Mouse (Mus musculus) forebrain, postnatal 0 days (tissue): Measurements from ENCODE around the gene Slfn14. TPM values are rescaled to one million over a fixed set of nuclear protein-coding genes. Genes with fewer than 3 reads are reported as not detected.

Source experiments
- ATAC-seq: fragments of 200-750 bp; cut with Nextera tagmentation; 2 replicates; pipeline ENCODE4 v1.8.0; 2017; ENCODE audit warnings: mild to moderate bottlenecking, moderate library complexity
- DNase-seq: peaks from one replicate; pipeline ENCODE4 v3.0.0-alpha.2; 2015
- H3K27ac ChIP-seq: fragments of 300-500 bp; sonication (generic); 2 replicates; pipeline ENCODE4 v1.5.1; 2014; ENCODE audit warnings: low read depth, mild to moderate bottlenecking, antibody characterized with exemption, low read length, moderate library complexity, mixed read lengths
- H3K27me3 ChIP-seq: fragments of 300-500 bp; sonication (generic); 2 replicates; pipeline ENCODE4 v1.6.1; 2014; ENCODE audit warnings: mild to moderate bottlenecking, low read length, mixed read lengths; ENCODE audit not compliant: insufficient read depth
- H3K36me3 ChIP-seq: fragments of 300-500 bp; sonication (generic); 2 replicates; pipeline ENCODE4 v1.6.1; 2014; ENCODE audit warnings: mild to moderate bottlenecking, moderate library complexity; ENCODE audit not compliant: insufficient read depth
- H3K4me1 ChIP-seq: fragments of 300-500 bp; sonication (generic); 2 replicates; pipeline ENCODE4 v1.6.1; 2014; ENCODE audit warnings: antibody characterized with exemption; ENCODE audit not compliant: insufficient read depth
- H3K4me2 ChIP-seq: fragments of 300-500 bp; sonication (generic); 2 replicates; pipeline ENCODE4 v1.6.1; 2014; ENCODE audit warnings: low read depth, mild to moderate bottlenecking, moderate library complexity
- H3K4me3 ChIP-seq: fragments of 300-500 bp; sonication (generic); 2 replicates; pipeline ENCODE4 v1.5.1; 2014; ENCODE audit warnings: low read depth, low read length, mixed read lengths
- H3K9ac ChIP-seq: fragments of 300-500 bp; sonication (generic); 2 replicates; pipeline ENCODE4 v1.6.1; 2014; ENCODE audit warnings: mild to moderate bottlenecking
- H3K9me3 ChIP-seq: fragments of 300-500 bp; sonication (generic); 2 replicates; pipeline ENCODE4 v1.6.1; 2016; ENCODE audit warnings: low read length
- CTCF ChIP-seq: sonication (generic); IDR thresholded peaks from 2 replicates; pipeline ENCODE4 v1.5.1; 2016; ENCODE audit warnings: antibody characterized with exemption, control low read depth, low read depth
- WGBS: fragments of 180-500 bp; shearing (Covaris S2); extraction: QIAGEN DNeasy Blood & Tissue Kit; methylation state at CpG from one replicate; pipeline ENCODE4 v1.1.7; 2014; 5-methylcytosine and 5-hydroxymethylcytosine counted together
- polyA plus RNA-seq: library from polyadenylated mRNA; unstranded; fragments of >200 nt; fragmentation: Nextera tagmentation; extraction: Ambion mirVana; gene quantifications from 2 replicates; pipeline ENCODE4 v1.2.1, GENCODE M21; 2015
- total RNA-seq: library from RNA; depleted of rRNA; stranded (reverse); fragments of >200 nt; gene quantifications from 2 replicates; pipeline ENCODE4 v1.2.3, GENCODE M21; 2014

The Slfn14 gene
- total and polyA plus RNA-seq, 2 experiments from 2014 or later: not detected

GRCm38 (mm10) chr11:83289633-83290032, 3.1 kb upstream of the Slfn14 start:
- ATAC-seq (no peak), DNase-seq (no peak)
- no peaks in the 10 kb centered on the region for H3K9me3 ChIP-seq
- TF ChIP-seq CTCF: no peak
- H3K4me2 ChIP-seq: no peak overlapping the region
- WGBS: 84% methylated on average over 2 of the region's 2 CpGs
- H3K27ac ChIP-seq: no peak overlapping the region
- peaks cover 14% of the 10 kb centered on the region for H3K4me1 ChIP-seq
- no peaks in the 10 kb centered on the region; the same call in 1 of the 2 replicates for H3K27me3 ChIP-seq
- H3K36me3 ChIP-seq: no peaks in the 10 kb centered on the region
- H3K4me3 ChIP-seq: no peak overlapping the region
- H3K9ac ChIP-seq: no peak overlapping the region

- no peak overlapping the region for H3K4me3 ChIP-seq
- H3K9me3 ChIP-seq: no peaks in the 10 kb centered on the region
- TF ChIP-seq CTCF: no peak
- H3K9ac ChIP-seq: no peak overlapping the region
- no peaks in the 10 kb centered on the region; the same call in 1 of the 2 replicates for H3K27me3 ChIP-seq
- DNase-seq (no peak), ATAC-seq (no peak)
- H3K4me1 ChIP-seq: peaks cover 14% of the 10 kb centered on the region
- no peaks in the 10 kb centered on the region for H3K36me3 ChIP-seq
- H3K4me2 ChIP-seq: no peak overlapping the region
- 92% methylated on average over 5 of the region's 5 CpGs for WGBS
- no peak overlapping the region for H3K27ac ChIP-seq
Observed at GRCm38 (mm10) chr11:83289036-83289435, 2.5 kb upstream of the Slfn14 start.

GRCm38 (mm10) chr11:83285627-83286026, 899 bp downstream of the Slfn14 start:
- no peaks in the 10 kb centered on the region for H3K4me1 ChIP-seq
- H3K27me3 ChIP-seq: no peaks in the 10 kb centered on the region; the same call in 1 of the 2 replicates
- no peak overlapping the region for H3K9ac ChIP-seq
- no peak overlapping the region for H3K4me2 ChIP-seq
- no peaks in the 10 kb centered on the region for H3K9me3 ChIP-seq
- no peak overlapping the region for H3K4me3 ChIP-seq
- no peak for TF ChIP-seq CTCF
- DNase-seq: no peak
- no peak overlapping the region for H3K27ac ChIP-seq
- 91% methylated on average over 4 of the region's 4 CpGs for WGBS
- no peak for ATAC-seq
- H3K36me3 ChIP-seq: no peaks in the 10 kb centered on the region

DNA sequence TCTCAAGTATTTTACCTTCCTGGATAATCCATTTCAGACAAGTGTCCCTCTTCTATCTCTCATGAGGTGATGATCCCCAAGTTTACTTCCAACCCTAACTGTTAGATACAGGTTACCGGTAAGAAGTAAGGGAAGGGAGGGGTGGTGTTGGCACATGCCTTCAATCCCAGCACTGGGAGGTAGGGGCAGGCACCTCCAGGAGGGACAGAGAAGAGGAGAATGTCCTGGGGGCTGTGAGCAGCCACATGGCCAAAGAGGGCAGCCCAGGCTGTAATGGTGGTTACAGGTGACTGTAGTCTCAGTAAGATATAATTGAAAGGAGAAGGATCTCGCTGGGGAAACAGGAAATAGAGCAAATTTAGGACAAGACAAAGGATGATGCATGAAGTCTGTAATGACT, 4.4 kb downstream of the Slfn14 start:
- WGBS: 60% methylated on average over 2 of the region's 2 CpGs

DNA sequence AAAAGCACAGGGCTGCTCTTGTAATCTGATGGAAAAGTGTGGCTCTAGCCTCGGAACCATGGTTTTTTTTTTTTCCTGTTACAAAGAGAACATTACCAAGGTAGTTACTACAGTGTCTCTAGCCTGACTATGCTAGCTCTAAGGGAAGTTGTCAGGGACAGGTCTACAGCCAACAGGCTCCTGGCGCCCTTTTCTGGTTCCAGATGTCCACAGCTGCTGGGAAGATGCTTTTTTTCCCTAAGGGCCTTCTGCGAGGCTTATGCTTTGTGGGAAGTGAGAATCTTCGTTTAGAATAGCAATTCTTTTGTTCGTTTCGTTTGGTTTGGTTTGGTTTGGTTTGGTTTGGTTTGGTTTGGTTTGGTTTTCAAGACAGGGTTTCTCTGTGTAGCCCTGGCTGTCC, 6.8 kb downstream of the Slfn14 start:
- no peaks in the 10 kb centered on the region for H3K9me3 ChIP-seq
- H3K9ac ChIP-seq: no peak overlapping the region
- H3K36me3 ChIP-seq: no peaks in the 10 kb centered on the region
- no peak for TF ChIP-seq CTCF
- 78% methylated on average over 6 of the region's 6 CpGs for WGBS
- H3K27ac ChIP-seq: no peak overlapping the region
- H3K4me3 ChIP-seq: no peak overlapping the region
- no peaks in the 10 kb centered on the region; the same call in 1 of the 2 replicates for H3K27me3 ChIP-seq
- no peak overlapping the region for H3K4me2 ChIP-seq
- DNase-seq (no peak), ATAC-seq (no peak)
- no peaks in the 10 kb centered on the region for H3K4me1 ChIP-seq

More for the DNA sequence above, 4.4 kb downstream of the Slfn14 start:
- Histone ChIP-seq H3K27ac (no peak overlapping the region), H3K9ac (no peak overlapping the region), H3K4me2 (no peak overlapping the region), H3K4me1 (no peaks in the 10 kb centered on the region), H3K9me3 (no peaks in the 10 kb centered on the region), H3K27me3 (no peaks in the 10 kb centered on the region; the same call in 1 of the 2 replicates), H3K36me3 (no peaks in the 10 kb centered on the region), H3K4me3 (no peak overlapping the region)
- no peak for DNase-seq
- ATAC-seq: no peak
- TF ChIP-seq CTCF: no peak

DNA sequence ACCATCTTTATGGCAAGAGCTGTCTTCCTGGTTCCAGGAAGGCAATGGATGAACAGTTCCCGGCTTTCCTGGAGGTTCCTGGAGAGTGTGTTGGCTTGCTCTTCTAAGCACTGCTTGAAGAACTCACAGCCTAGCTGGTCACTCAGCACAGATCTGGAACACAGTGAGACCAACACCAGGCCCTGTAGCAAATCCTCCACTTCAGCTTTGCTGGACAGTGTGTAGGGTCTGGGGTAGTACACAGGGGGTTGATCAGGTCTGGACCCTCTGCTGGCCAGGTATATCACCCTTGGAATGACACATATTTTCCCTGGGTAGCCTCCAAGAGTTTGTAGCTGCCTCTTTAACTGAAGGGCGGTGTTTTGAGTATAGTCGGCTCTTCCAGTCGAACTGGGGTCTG, 7.5 kb downstream of the Slfn14 start:
- Histone ChIP-seq H3K27me3 (no peaks in the 10 kb centered on the region; the same call in 1 of the 2 replicates), H3K4me1 (no peaks in the 10 kb centered on the region), H3K36me3 (no peaks in the 10 kb centered on the region), H3K4me3 (no peak overlapping the region), H3K27ac (no peak overlapping the region), H3K9ac (no peak overlapping the region), H3K9me3 (no peaks in the 10 kb centered on the region), H3K4me2 (no peak overlapping the region)
- no peak for ATAC-seq
- TF ChIP-seq CTCF: no peak
- 80% methylated on average over 4 of the region's 4 CpGs for WGBS
- no peak for DNase-seq

- Histone ChIP-seq H3K27ac (no peak overlapping the region), H3K9me3 (no peaks in the 10 kb centered on the region), H3K36me3 (no peaks in the 10 kb centered on the region), H3K9ac (no peak overlapping the region), H3K4me2 (no peak overlapping the region), H3K4me3 (no peak overlapping the region), H3K27me3 (no peaks in the 10 kb centered on the region; the same call in 1 of the 2 replicates), H3K4me1 (no peaks in the 10 kb centered on the region)
- no peak for TF ChIP-seq CTCF
- DNase-seq: no peak
- no peak for ATAC-seq
- 56% methylated on average over 7 of the region's 7 CpGs for WGBS
Observed at GRCm38 (mm10) chr11:83276251-83276650, 10.3 kb downstream of the Slfn14 start.
